In the genomic region with DNA sequence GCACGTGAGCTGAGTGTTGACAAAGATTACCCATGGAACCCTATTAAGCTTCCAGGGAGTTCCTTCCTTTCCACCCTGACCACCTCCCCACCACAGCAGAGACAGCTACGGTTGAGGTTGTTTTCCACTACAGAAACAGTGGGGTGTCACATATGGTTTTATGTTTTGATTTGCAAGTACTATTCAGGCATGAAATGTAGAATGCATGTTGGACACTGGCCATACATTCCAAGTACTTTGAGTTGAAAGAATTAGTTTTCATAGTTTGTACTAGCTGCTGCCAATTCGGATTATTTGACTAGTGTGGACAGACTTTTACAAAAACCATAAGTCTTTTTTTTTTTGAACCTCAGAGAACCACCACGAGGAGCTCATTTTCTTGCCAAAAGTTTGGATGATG, we compare ENCODE assay signal across 21 mouse cellular contexts. TPM values are rescaled to one million over a fixed set of nuclear protein-coding genes. Genes with fewer than 3 reads are reported as not detected.
"Had no signal": no experiment of that assay in that cellular context is flagged by ENCODE, and none has a peak within 500 bp of the region (broad histone marks: within the 10 kb centered on the region; RNA-seq: fewer than 3 reads in every experiment).

No protein-coding gene starts in this region.

- H3K27me3 ChIP-seq: limb, embryonic 13.5 days; liver, embryonic 13.5 days; megakaryocyte, embryonic 14.5 days; midbrain, embryonic 13.5 days had no signal

- H3K9me3 ChIP-seq: limb, embryonic 13.5 days; liver, embryonic 13.5 days; midbrain, embryonic 13.5 days had no signal

- ATAC-seq: lung, postnatal 0 days; midbrain, embryonic 13.5 days; midbrain, embryonic 16.5 days had no signal

- DNase-seq: kidney, adult 18-20 months; kidney, postnatal 10 days; kidney, postnatal 36 days; left cerebral cortex, postnatal 4 days; liver, embryonic 13.5 days; lung, adult 2 months; lung, postnatal 36 days; thymus, adult 18-20 months; thymus, postnatal 36 days had no signal

- H3K4me3 ChIP-seq: limb, embryonic 13.5 days; liver, embryonic 13.5 days; megakaryocyte, embryonic 14.5 days; midbrain, embryonic 10.5 days; midbrain, embryonic 13.5 days; myocyte had no signal

- H3K9ac ChIP-seq: limb, embryonic 13.5 days; liver, embryonic 13.5 days; midbrain, embryonic 13.5 days had no signal

- H3K27ac ChIP-seq: limb, embryonic 13.5 days; liver, embryonic 13.5 days; midbrain, embryonic 10.5 days; midbrain, embryonic 13.5 days had no signal

- H3K4me1 ChIP-seq: limb, embryonic 13.5 days; midbrain, embryonic 10.5 days; midbrain, embryonic 13.5 days had no signal

- H3K4me2 ChIP-seq: limb, embryonic 13.5 days; liver, embryonic 13.5 days; midbrain, embryonic 13.5 days had no signal

RNA-seq across cellular contexts. Expression of a gene that starts 59.5 kb away (rescaled TPM):
- polyA plus RNA-seq: liver, adult 2 months; lung, adult 2 months; myocyte; small intestine, adult 2 months; spleen, adult 2 months; testis, adult 2 months; urinary bladder, adult 2 months had no signal
